Mouse (Mus musculus): ENCODE measurements around the gene Frat2. TPM values are rescaled to one million over a fixed set of nuclear protein-coding genes. Genes with fewer than 3 reads are reported as not detected.
A peak's percentile ranks its signal among the peaks of the same experiment; 100 is the strongest.
"Not testable (repeated sequence)": the region's sequence is repeated elsewhere in the genome, so short reads cannot be mapped to it uniquely, and the experiment has no call there.

The Frat2 gene
- polyA plus RNA-seq, 1 experiment, result 14.6 TPM

GRCm38 (mm10) chr19:41866707-41867106 is 18.8 kb upstream of the Frat2 start:
- TF ChIP-seq POLR2A (IDR thresholded peaks at IDR 0.05; ENCODE audit: borderline replicate concordance, extremely low read depth, insufficient read depth, insufficient read length, poor library complexity, severe bottlenecking), result no peak
- TF ChIP-seq CTCF (IDR thresholded peaks at IDR 0.05; ENCODE audit: borderline replicate concordance, extremely low read depth, insufficient read depth, insufficient read length), result no peak
- DNase-seq (ENCODE audit: low read depth), result no peak

- no peak for TF ChIP-seq CTCF (IDR thresholded peaks at IDR 0.05; ENCODE audit: borderline replicate concordance, extremely low read depth, insufficient read depth, insufficient read length)
- no peak for DNase-seq (ENCODE audit: low read depth)
These were observed 9.9 kb upstream of the Frat2 start for GRCm38 (mm10) chr19:41857816-41858310.

- TF ChIP-seq CTCF (IDR thresholded peaks at IDR 0.05; ENCODE audit: borderline replicate concordance, extremely low read depth, insufficient read depth, insufficient read length) (no peak), POLR2A (IDR thresholded peaks at IDR 0.05; ENCODE audit: borderline replicate concordance, extremely low read depth, insufficient read depth, insufficient read length, poor library complexity, severe bottlenecking) (no peak)
- no peak for DNase-seq (ENCODE audit: low read depth)
These were observed 9.3 kb upstream of the Frat2 start for GRCm38 (mm10) chr19:41857086-41857762.

GRCm38 (mm10) chr19:41852423-41852822 is 4.5 kb upstream of the Frat2 start:
- no peak for DNase-seq (ENCODE audit: low read depth)
- TF ChIP-seq CTCF (IDR thresholded peaks at IDR 0.05; ENCODE audit: borderline replicate concordance, extremely low read depth, insufficient read depth, insufficient read length) (no peak), POLR2A (IDR thresholded peaks at IDR 0.05; ENCODE audit: borderline replicate concordance, extremely low read depth, insufficient read depth, insufficient read length, poor library complexity, severe bottlenecking) (no peak)

GRCm38 (mm10) chr19:41850719-41851543 is 3.0 kb upstream of the Frat2 start:
- TF ChIP-seq POLR2A (IDR thresholded peaks at IDR 0.05; ENCODE audit: borderline replicate concordance, extremely low read depth, insufficient read depth, insufficient read length, poor library complexity, severe bottlenecking), result no peak
- TF ChIP-seq CTCF (IDR thresholded peaks at IDR 0.05; ENCODE audit: borderline replicate concordance, extremely low read depth, insufficient read depth, insufficient read length), result no peak
- peak; percentile 81 for DNase-seq (ENCODE audit: low read depth)

GRCm38 (mm10) chr19:41850021-41850718 is 2.2 kb upstream of the Frat2 start:
- peak; percentile 61 for DNase-seq (ENCODE audit: low read depth)
- no peak for TF ChIP-seq POLR2A (IDR thresholded peaks at IDR 0.05; ENCODE audit: borderline replicate concordance, extremely low read depth, insufficient read depth, insufficient read length, poor library complexity, severe bottlenecking)
- no peak for TF ChIP-seq CTCF (IDR thresholded peaks at IDR 0.05; ENCODE audit: borderline replicate concordance, extremely low read depth, insufficient read depth, insufficient read length)

- DNase-seq (ENCODE audit: low read depth), result not testable (repeated sequence)
These were observed 329 bp downstream of the Frat2 start for GRCm38 (mm10) chr19:41847614-41847991.

- DNase-seq (ENCODE audit: low read depth), result peak; percentile 64
- TF ChIP-seq POLR2A (IDR thresholded peaks at IDR 0.05; ENCODE audit: borderline replicate concordance, extremely low read depth, insufficient read depth, insufficient read length, poor library complexity, severe bottlenecking) (no peak), CTCF (IDR thresholded peaks at IDR 0.05; ENCODE audit: borderline replicate concordance, extremely low read depth, insufficient read depth, insufficient read length) (no peak)
These were observed 796 bp downstream of the Frat2 start for GRCm38 (mm10) chr19:41847091-41847581.

GRCm38 (mm10) chr19:41846366-41847090 is 1.4 kb downstream of the Frat2 start:
- DNase-seq (ENCODE audit: low read depth), result peak; percentile 40
- TF ChIP-seq CTCF (IDR thresholded peaks at IDR 0.05; ENCODE audit: borderline replicate concordance, extremely low read depth, insufficient read depth, insufficient read length), result peak; percentile 11; the same call in 1 of the 2 replicates
- no peak for TF ChIP-seq POLR2A (IDR thresholded peaks at IDR 0.05; ENCODE audit: borderline replicate concordance, extremely low read depth, insufficient read depth, insufficient read length, poor library complexity, severe bottlenecking)

GRCm38 (mm10) chr19:41844345-41844744 is 3.6 kb downstream of the Frat2 start:
- no peak for DNase-seq (ENCODE audit: low read depth)

GRCm38 (mm10) chr19:41842706-41843105 is 5.2 kb downstream of the Frat2 start:
- TF ChIP-seq POLR2A (IDR thresholded peaks at IDR 0.05; ENCODE audit: borderline replicate concordance, extremely low read depth, insufficient read depth, insufficient read length, poor library complexity, severe bottlenecking), result no peak
- no peak for DNase-seq (ENCODE audit: low read depth)

More at GRCm38 (mm10) chr19:41844345-41844744, 3.6 kb downstream of the Frat2 start:
- TF ChIP-seq CTCF (IDR thresholded peaks at IDR 0.05; ENCODE audit: borderline replicate concordance, extremely low read depth, insufficient read depth, insufficient read length) (no peak), POLR2A (IDR thresholded peaks at IDR 0.05; ENCODE audit: borderline replicate concordance, extremely low read depth, insufficient read depth, insufficient read length, poor library complexity, severe bottlenecking) (no peak)
